Mouse (Mus musculus) forelimb bud, embryonic 11.5 days (tissue): ENCODE data around the gene St6galnac1.

ENCODE experiments used
- DNase-seq: peaks from one replicate; pipeline ENCODE4 v3.0.0-alpha.2; 2012; ENCODE audit warnings: low read depth, low spot score

Gene St6galnac1

GRCm38 (mm10) chr11:116729276-116730008, 45.9 kb downstream of the St6galnac1 start:
- no peak for DNase-seq

- DNase-seq = no peak
These were observed 49.2 kb downstream of the St6galnac1 start for GRCm38 (mm10) chr11:116726156-116726555.

GRCm38 (mm10) chr11:116725031-116725948, 50.0 kb downstream of the St6galnac1 start:
- DNase-seq = no peak

GRCm38 (mm10) chr11:116723064-116723463, 52.2 kb downstream of the St6galnac1 start:
- DNase-seq = no peak

GRCm38 (mm10) chr11:116721548-116722271, 53.6 kb downstream of the St6galnac1 start:
- DNase-seq = no peak

GRCm38 (mm10) chr11:116720319-116720865, 54.9 kb downstream of the St6galnac1 start:
- DNase-seq = no peak
